Mouse (Mus musculus) embryonic fibroblast, embryonic 13.5 days (primary cell): ENCODE data around the gene Slc13a4. TPM values are rescaled to one million over a fixed set of nuclear protein-coding genes. Genes with fewer than 3 reads are reported as not detected.

Experiments used
- H3K27ac ChIP-seq: 2 replicates; pipeline ENCODE4 v1.5.1; 2012; ENCODE audit warnings: low read length, control low read depth, inconsistent platforms; ENCODE audit not compliant: insufficient read depth
- H3K4me1 ChIP-seq: 2 replicates; pipeline ENCODE4 v1.6.1; 2011; ENCODE audit warnings: low read length; ENCODE audit not compliant: control insufficient read depth, insufficient read depth
- H3K4me3 ChIP-seq: 2 replicates; pipeline ENCODE4 v1.5.1; 2011; ENCODE audit warnings: mild to moderate bottlenecking, control low read depth, low read length; ENCODE audit not compliant: insufficient read depth
- CTCF ChIP-seq: IDR thresholded peaks from 2 replicates; pipeline ENCODE4 v1.5.1; 2011; ENCODE audit warnings: mild to moderate bottlenecking, control low read depth, low read length, moderate library complexity, borderline replicate concordance; ENCODE audit not compliant: insufficient read depth
- POLR2A ChIP-seq: IDR thresholded peaks from 2 replicates; pipeline ENCODE4 v1.6.1; 2011; ENCODE audit warnings: low read depth, mild to moderate bottlenecking, control low read depth, low read length, moderate library complexity
- polyA plus RNA-seq: library from polyadenylated mRNA; stranded (reverse); fragments of >200 nt; gene quantifications from 2 replicates; pipeline ENCODE4 v1.2.4, GENCODE M21; 2011; ENCODE audit warnings: low read depth; ENCODE audit not compliant: missing spikeins, insufficient read length

The Slc13a4 gene
- polyA plus RNA-seq, 1 experiment: not detected

DNA sequence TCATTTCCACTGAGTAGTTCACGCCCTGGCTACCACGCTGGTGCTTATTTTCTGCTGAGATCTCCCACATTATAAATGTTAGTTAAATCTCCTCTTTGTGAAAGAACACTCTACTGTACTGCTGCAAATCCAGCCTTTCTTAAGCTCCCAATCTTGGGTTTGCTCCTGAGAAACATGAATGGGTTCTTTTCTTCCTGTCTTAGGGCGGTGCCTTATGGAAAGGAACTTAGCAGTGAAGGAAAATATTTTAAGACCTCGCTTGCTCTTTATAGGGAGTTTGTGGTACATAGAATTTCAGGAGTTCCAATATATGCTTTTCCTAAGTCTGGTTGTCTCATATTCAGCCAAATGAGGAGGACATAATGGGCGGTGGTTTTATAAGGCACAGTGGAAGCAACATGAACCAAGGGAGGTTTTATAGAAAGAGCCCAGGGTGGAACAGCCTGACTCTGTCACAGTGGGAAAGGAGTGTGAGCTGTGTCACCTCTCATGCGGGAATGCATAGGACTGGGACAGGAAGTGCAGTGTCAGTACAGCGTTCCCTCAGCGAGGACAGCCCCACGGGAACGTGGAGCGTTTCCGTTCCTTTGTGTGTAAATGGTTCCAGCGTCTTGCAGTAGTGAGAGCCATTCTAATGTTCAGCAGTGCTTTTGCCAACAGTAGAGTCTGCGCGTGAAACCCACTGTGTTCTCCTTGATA lies 42.2 kb downstream of the Slc13a4 start:
- Histone ChIP-seq H3K4me1 (no peaks in the 10 kb centered on the region; the same call in 1 of the 2 replicates), H3K4me3 (no peak overlapping the region), H3K27ac (no peak overlapping the region)
- TF ChIP-seq POLR2A (no peak), CTCF (no peak)

- TF ChIP-seq POLR2A (no peak), CTCF (no peak)
- Histone ChIP-seq H3K4me3 (no peak overlapping the region), H3K27ac (no peak overlapping the region), H3K4me1 (peaks cover 4% of the 10 kb centered on the region)
Measured at GRCm38 (mm10) chr6:35260531-35260930, 47.4 kb downstream of the Slc13a4 start.

GRCm38 (mm10) chr6:35259526-35259925 lies 48.4 kb downstream of the Slc13a4 start:
- TF ChIP-seq POLR2A (no peak), CTCF (no peak)
- H3K27ac ChIP-seq: no peak overlapping the region
- H3K4me1 ChIP-seq: peaks cover 12% of the 10 kb centered on the region
- H3K4me3 ChIP-seq: no peak overlapping the region

- no peak overlapping the region for H3K27ac ChIP-seq
- peaks cover 12% of the 10 kb centered on the region for H3K4me1 ChIP-seq
- no peak overlapping the region for H3K4me3 ChIP-seq
- TF ChIP-seq POLR2A: no peak
- TF ChIP-seq CTCF: no peak
Measured at GRCm38 (mm10) chr6:35258922-35259321, 49.0 kb downstream of the Slc13a4 start.

- Histone ChIP-seq H3K4me3 (no peak overlapping the region), H3K27ac (no peak overlapping the region), H3K4me1 (peaks cover 12% of the 10 kb centered on the region)
- TF ChIP-seq CTCF (no peak), POLR2A (no peak)
Measured at GRCm38 (mm10) chr6:35257626-35258190, 50.2 kb downstream of the Slc13a4 start.

DNA sequence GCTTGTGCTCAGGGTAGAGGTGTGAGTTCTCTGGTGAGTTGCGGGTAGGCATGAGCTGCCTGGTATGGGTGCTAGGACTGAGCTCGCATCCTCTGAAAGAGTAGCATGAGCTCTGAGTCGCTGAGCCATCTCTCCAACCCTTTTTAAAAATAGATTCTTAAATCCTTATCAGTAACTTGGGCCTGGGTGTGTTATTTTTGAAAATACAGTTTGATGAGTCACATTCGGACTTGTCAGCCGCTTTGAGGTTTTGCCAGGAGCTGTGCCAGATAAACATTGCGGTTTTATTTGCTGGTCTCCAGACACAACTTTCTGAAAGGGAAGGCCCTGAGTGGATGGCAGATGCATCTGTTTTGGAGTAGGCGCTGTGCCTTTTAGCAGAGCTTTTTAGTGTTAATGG lies 51.2 kb downstream of the Slc13a4 start:
- TF ChIP-seq POLR2A (no peak), CTCF (no peak)
- H3K4me1 ChIP-seq: peaks cover 12% of the 10 kb centered on the region

DNA sequence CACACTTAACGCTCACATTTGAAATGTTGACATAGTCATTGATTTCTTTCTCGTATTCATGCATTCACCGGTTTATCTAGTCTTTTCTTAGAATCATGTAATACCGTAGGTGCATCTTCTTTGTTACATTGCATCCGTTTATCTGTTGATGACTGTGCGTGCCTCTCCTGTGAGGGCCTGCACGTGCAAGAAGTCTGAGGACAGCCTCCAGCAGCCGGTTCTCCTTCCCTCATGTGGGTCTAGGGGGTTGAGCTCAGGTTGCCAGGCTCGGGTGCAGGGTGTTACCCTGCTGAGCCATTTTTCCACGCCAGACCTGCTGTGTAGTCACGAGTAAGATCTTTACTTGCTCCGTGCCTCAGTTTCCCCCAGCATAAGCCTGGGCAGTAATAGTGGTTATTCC lies 52.9 kb downstream of the Slc13a4 start:
- peak overlapping the region; percentile 83; the same call in 1 of the 2 replicates for H3K4me3 ChIP-seq
- TF ChIP-seq CTCF: no peak
- TF ChIP-seq POLR2A: no peak
- no peak overlapping the region for H3K27ac ChIP-seq
- peaks cover 12% of the 10 kb centered on the region for H3K4me1 ChIP-seq

More for the DNA sequence above, 51.2 kb downstream of the Slc13a4 start:
- Histone ChIP-seq H3K27ac (no peak overlapping the region), H3K4me3 (no peak overlapping the region)

DNA sequence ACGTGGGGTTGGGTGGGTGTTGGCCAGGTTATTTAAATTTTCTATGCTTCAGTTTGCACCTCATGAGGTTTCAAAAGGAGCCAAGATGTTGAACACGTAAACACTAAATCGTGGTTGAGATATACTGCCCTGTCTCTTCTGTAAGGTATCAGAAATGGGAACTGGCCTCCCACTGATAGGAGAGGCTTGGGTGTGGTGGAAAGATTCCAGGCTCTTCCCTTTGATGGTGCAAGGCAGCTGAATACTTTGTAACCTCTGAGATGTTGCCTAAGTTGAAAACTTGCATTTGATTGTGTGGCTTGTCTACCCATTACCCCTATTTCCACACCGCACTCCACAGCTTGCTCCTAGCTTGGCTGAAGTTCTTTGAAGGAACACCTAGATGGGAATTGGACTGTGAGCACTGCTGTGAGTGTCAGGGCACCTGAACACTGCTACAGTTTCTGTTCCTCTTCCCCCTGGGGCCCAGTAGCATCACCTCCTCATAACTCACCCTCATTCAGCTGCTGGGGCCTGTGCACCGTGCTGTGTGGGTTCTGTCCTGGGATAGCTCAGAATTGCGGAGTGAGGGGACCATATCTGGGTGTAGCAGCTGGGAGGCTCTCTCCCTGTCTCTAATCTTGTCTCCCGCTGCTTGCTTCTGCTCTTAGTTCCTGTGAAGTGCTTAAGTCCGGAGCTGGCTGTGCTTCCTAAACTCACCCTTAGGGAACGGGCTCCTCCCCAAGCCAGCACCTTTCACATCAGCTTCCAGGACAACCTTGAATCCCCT lies 53.6 kb downstream of the Slc13a4 start:
- H3K4me3 ChIP-seq: peak overlapping the region; percentile 83
- H3K4me1 ChIP-seq: peaks cover 12% of the 10 kb centered on the region
- TF ChIP-seq CTCF (no peak), POLR2A (no peak)
- no peak overlapping the region for H3K27ac ChIP-seq

DNA sequence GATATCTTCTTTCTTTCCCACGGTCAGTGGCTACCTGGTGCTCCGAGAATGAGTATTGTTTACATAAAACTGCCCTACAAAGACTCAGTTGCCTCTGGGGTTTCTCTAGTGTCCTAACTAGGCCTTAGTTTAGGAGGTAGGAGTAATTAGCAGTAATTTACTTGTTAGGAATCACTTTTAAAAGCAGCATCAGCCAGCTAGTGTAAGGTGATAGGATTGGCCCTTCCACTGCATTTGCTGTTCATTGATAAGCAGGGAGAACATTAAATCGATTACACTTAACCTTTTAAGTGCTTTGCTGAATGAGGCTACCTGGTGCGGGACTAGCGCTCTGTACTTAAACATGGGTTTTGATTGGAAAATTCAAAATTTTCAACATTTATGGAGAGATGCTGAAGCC lies 54.5 kb downstream of the Slc13a4 start:
- H3K27ac ChIP-seq: peak overlapping the region; percentile 91

More for the DNA sequence above, 54.5 kb downstream of the Slc13a4 start:
- H3K4me3 ChIP-seq: peak overlapping the region; percentile 83
- peaks cover 12% of the 10 kb centered on the region for H3K4me1 ChIP-seq
- TF ChIP-seq POLR2A: peak; percentile 27; the same call in 1 of the 2 replicates
- no peak for TF ChIP-seq CTCF
